Mouse (Mus musculus) heart, adult 2 months (tissue): ENCODE results near the gene Ccr7. TPM values are rescaled to one million over a fixed set of nuclear protein-coding genes. Genes with fewer than 3 reads are reported as not detected.

Experiments
- DNase-seq, 2 experiments: peaks; one replicate each; pipeline ENCODE4 v3.0.0; 2021
- H3K27ac ChIP-seq: fragments of 200-600 bp; 2 replicates; pipeline ENCODE4 v1.8.1; 2022
- H3K27me3 ChIP-seq: fragments of 200-500 bp; 2 replicates; pipeline ENCODE4 v1.6.1; 2012; ENCODE audit warnings: mild to moderate bottlenecking, low read length, inconsistent platforms, mixed read lengths; ENCODE audit not compliant: control insufficient read depth, insufficient read depth
- H3K36me3 ChIP-seq: fragments of 200-500 bp; 2 replicates; pipeline ENCODE4 v1.6.1; 2012; ENCODE audit warnings: low read length, inconsistent platforms; ENCODE audit not compliant: control insufficient read depth, insufficient read depth
- H3K4me1 ChIP-seq: fragments of 200-500 bp; 2 replicates; pipeline ENCODE4 v1.6.1; 2011; ENCODE audit warnings: low read length; ENCODE audit not compliant: control insufficient read depth, insufficient read depth
- H3K4me3 ChIP-seq: fragments of 200-600 bp; 2 replicates; pipeline ENCODE4 v1.8.1; 2022
- H3K79me2 ChIP-seq: fragments of 200-500 bp; replicated peaks from 2 replicates; pipeline ENCODE4 v1.6.1; 2012; ENCODE audit warnings: mild to moderate bottlenecking, inconsistent platforms, low read length, moderate library complexity, mixed read lengths; ENCODE audit not compliant: control insufficient read depth, insufficient read depth
- H3K9ac ChIP-seq: fragments of 200-500 bp; 2 replicates; pipeline ENCODE4 v1.6.1; 2012; ENCODE audit warnings: low read depth, mild to moderate bottlenecking, control low read depth, inconsistent platforms, low read length, mixed read lengths
- CTCF ChIP-seq: fragments of 200-600 bp; IDR thresholded peaks from 2 replicates; pipeline ENCODE4 v1.8.1; 2022; ENCODE audit warnings: antibody characterized with exemption, mild to moderate bottlenecking, moderate library complexity
- EP300 ChIP-seq: fragments of 200-500 bp; IDR thresholded peaks from 2 replicates; pipeline ENCODE4 v1.6.1; 2011; ENCODE audit warnings: low read depth, low read length, control low read depth; ENCODE audit not compliant: insufficient read depth
- POLR2A ChIP-seq: fragments of 200-500 bp; IDR thresholded peaks from 2 replicates; pipeline ENCODE4 v1.6.1; 2011; ENCODE audit warnings: mild to moderate bottlenecking, low read depth, low read length, control low read depth; ENCODE audit not compliant: insufficient read depth
- WGBS: fragments of 180-500 bp; shearing (Covaris S2); methylation state at CpG from one replicate; pipeline ENCODE4 v1.1.7; 2018; 5-methylcytosine and 5-hydroxymethylcytosine counted together
- intact Hi-C: fragments of 180-260 bp; cut with DNase I; formaldehyde crosslinking; loops from one replicate; pipeline ENCODE4 v1.15.1; 2025
- polyA plus RNA-seq: library from polyadenylated mRNA; depleted of rRNA; stranded (reverse); fragments of >200 nt; gene quantifications from 2 replicates; pipeline ENCODE4 v1.2.3, GENCODE M21; 2012
- total RNA-seq, 2 experiments: library from RNA; stranded (reverse); gene quantifications; 2 replicates each; pipeline ENCODE4 v1.2.3; 2021

Gene Ccr7
- total and polyA plus RNA-seq, 3 experiments: 0.29 to 2.7 (median 0.59) TPM

DNA sequence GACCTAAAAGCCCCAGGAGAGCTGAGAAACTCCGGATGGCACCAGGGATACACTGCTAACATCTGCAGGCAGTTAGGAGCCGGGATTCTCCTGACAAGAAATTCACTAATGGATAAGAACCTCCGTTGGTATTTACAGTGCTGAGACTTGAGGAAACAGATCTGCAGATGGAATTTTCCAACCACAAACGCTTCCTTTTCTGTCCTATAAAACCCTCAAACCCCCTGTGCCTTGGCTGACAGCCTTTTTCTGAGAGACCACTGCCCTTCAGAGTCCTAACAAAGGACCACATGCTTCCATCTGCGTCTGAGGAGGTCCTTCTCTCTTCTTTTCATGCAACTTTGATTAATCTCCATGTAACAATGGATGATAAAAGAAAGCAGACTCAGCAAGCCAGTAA is 6.8 kb upstream of the Ccr7 start:
- 40% methylated on average over 5 of the region's 5 CpGs for WGBS

GRCm38 (mm10) chr11:99160228-99160627 is 5.4 kb upstream of the Ccr7 start:
- Histone ChIP-seq H3K4me3 (no peak overlapping the region), H3K4me1 (peaks cover 3% of the 10 kb centered on the region), H3K36me3 (no peaks in the 10 kb centered on the region), H3K9ac (no peak overlapping the region), H3K79me2 (no peaks in the 10 kb centered on the region), H3K27me3 (no peaks in the 10 kb centered on the region), H3K27ac (no peak overlapping the region)
- DNase-seq: no peak
- WGBS: 85% methylated on average over 6 of the region's 6 CpGs
- TF ChIP-seq EP300: no peak
- no peak for TF ChIP-seq POLR2A
- TF ChIP-seq CTCF: no peak
- intact Hi-C loops: no loop called here

More for the DNA sequence above, 6.8 kb upstream of the Ccr7 start:
- Histone ChIP-seq H3K79me2 (no peaks in the 10 kb centered on the region), H3K36me3 (no peaks in the 10 kb centered on the region), H3K4me1 (peaks cover 3% of the 10 kb centered on the region), H3K27ac (no peak overlapping the region), H3K4me3 (no peak overlapping the region), H3K9ac (no peak overlapping the region), H3K27me3 (no peaks in the 10 kb centered on the region)
- intact Hi-C loops: no loop called here
- no peak for DNase-seq
- no peak for TF ChIP-seq EP300

- intact Hi-C loops: no loop called here
- Histone ChIP-seq H3K27ac (no peak overlapping the region), H3K9ac (no peak overlapping the region), H3K27me3 (no peaks in the 10 kb centered on the region), H3K4me1 (no peaks in the 10 kb centered on the region), H3K79me2 (no peaks in the 10 kb centered on the region), H3K4me3 (no peak overlapping the region), H3K36me3 (no peaks in the 10 kb centered on the region)
- DNase-seq: no peak
- TF ChIP-seq POLR2A (no peak), CTCF (no peak), EP300 (no peak)
- 86% methylated on average over 9 of the region's 9 CpGs for WGBS
Measured at GRCm38 (mm10) chr11:99155817-99156216, 940 bp upstream of the Ccr7 start.

GRCm38 (mm10) chr11:99153767-99154753 is 817 bp downstream of the Ccr7 start:
- no peak for TF ChIP-seq POLR2A
- no peak for TF ChIP-seq CTCF
- TF ChIP-seq EP300: no peak
- 69% methylated on average over 7 of the region's 7 CpGs for WGBS
- H3K9ac ChIP-seq: no peak overlapping the region
- no peaks in the 10 kb centered on the region for H3K79me2 ChIP-seq
- no peaks in the 10 kb centered on the region for H3K36me3 ChIP-seq
- DNase-seq: no peak
- no peak overlapping the region for H3K4me3 ChIP-seq
- no peaks in the 10 kb centered on the region; the same call in 1 of the 2 replicates for H3K4me1 ChIP-seq
- no peaks in the 10 kb centered on the region for H3K27me3 ChIP-seq
- intact Hi-C loops: loop anchor here (5.0 kb wide), 1 partner anchor 297 kb away; no protein-coding TSS in a partner anchor
- no peak overlapping the region for H3K27ac ChIP-seq

DNA sequence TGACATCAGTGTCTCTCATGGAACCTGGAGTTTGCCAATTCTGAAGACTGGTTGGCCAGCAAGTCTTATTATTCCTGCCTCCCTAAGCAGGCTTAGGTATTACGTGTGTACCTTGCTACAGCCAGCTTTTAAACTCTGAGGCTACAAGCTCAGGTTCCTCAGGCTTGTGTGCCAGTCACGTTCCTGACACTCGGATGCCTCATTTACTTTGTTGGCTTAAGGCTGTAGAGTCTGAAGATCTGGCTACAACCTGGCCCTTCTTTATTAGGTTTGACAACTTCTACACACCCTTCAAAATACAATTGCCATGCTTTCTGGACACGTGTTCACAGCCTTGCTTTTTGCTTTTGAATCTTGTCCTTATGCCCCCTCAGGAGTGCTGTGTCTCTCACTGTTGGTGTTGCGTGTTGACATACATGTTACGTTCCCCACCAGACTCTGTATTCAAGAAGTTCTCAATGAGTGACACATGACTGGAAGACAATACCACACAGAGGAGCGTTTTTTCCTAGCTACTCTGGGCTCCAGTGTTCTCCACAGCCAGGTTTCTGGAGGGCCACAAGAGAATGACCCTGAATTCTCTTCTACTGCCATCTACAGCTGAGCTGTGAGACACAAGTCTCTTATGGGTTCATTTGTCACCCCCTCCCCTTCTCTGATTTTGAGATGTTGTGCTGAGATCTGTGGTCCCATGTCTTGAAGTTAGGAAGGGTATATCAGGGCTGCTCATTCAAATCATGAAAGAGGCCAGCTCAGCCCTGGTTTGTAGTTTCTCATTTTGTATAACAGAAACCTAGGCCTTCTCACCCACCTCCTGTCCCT is 2.3 kb downstream of the Ccr7 start:
- Histone ChIP-seq H3K9ac (no peak overlapping the region), H3K4me1 (peaks cover under 1% of the 10 kb centered on the region), H3K27me3 (no peaks in the 10 kb centered on the region), H3K79me2 (no peaks in the 10 kb centered on the region), H3K36me3 (no peaks in the 10 kb centered on the region), H3K27ac (no peak overlapping the region), H3K4me3 (no peak overlapping the region)
- no peak for TF ChIP-seq POLR2A
- no peak for TF ChIP-seq CTCF
- no peak for TF ChIP-seq EP300
- WGBS: 84% methylated on average over 7 of the region's 7 CpGs
- intact Hi-C loops: loop anchor here (5.0 kb wide), 1 partner anchor 295 kb away; no protein-coding TSS in a partner anchor
- no peak for DNase-seq
